Mouse (Mus musculus) liver, embryonic 11.5 days (tissue): ENCODE data around the gene 4930595D18Rik. TPM values are rescaled to one million over a fixed set of nuclear protein-coding genes. Genes with fewer than 3 reads are reported as not detected.

ENCODE experiments used
- ATAC-seq: fragments of 200-750 bp; cut with Nextera tagmentation; replicated peaks from 2 replicates; pipeline ENCODE4 v1.8.0; 2017; ENCODE audit warnings: moderate number of reproducible peaks, mild to moderate bottlenecking, moderate TSS enrichment, moderate library complexity; ENCODE audit not compliant: low FRiP score
- DNase-seq: peaks from one replicate; pipeline ENCODE4 v3.0.0-alpha.2; 2017; ENCODE audit warnings: low spot score
- H3K27ac ChIP-seq: fragments of 300-500 bp; sonication (generic); 2 replicates; pipeline ENCODE4 v1.5.1; 2014; ENCODE audit warnings: mild to moderate bottlenecking, low read depth, low read length, control low read depth
- H3K27me3 ChIP-seq: fragments of 300-500 bp; sonication (generic); replicated peaks from 2 replicates; pipeline ENCODE4 v1.6.1; 2014; ENCODE audit warnings: low read length, mixed read lengths; ENCODE audit not compliant: control insufficient read depth, insufficient read depth
- H3K36me3 ChIP-seq: fragments of 300-500 bp; sonication (generic); 2 replicates; pipeline ENCODE4 v1.6.1; 2014; ENCODE audit warnings: mild to moderate bottlenecking, low read length, moderate library complexity, mixed read lengths; ENCODE audit not compliant: control insufficient read depth, insufficient read depth
- H3K4me1 ChIP-seq: fragments of 300-500 bp; sonication (generic); replicated peaks from 2 replicates; pipeline ENCODE4 v1.6.1; 2014; ENCODE audit warnings: low read length, mixed read lengths; ENCODE audit not compliant: control insufficient read depth, insufficient read depth
- H3K4me2 ChIP-seq: fragments of 300-500 bp; sonication (generic); 2 replicates; pipeline ENCODE4 v1.6.1; 2014; ENCODE audit warnings: mild to moderate bottlenecking, control low read depth, moderate library complexity
- H3K4me3 ChIP-seq: fragments of 300-500 bp; sonication (generic); 2 replicates; pipeline ENCODE4 v1.5.1; 2014; ENCODE audit warnings: low read depth, low read length, control low read depth
- H3K9ac ChIP-seq: fragments of 300-500 bp; sonication (generic); 2 replicates; pipeline ENCODE4 v1.6.1; 2014; ENCODE audit warnings: low read depth, low read length, control low read depth
- H3K9me3 ChIP-seq: fragments of 300-500 bp; sonication (generic); 2 replicates; pipeline ENCODE4 v1.6.1; 2016; ENCODE audit warnings: low read length, inconsistent platforms, mixed read lengths; ENCODE audit not compliant: control insufficient read depth
- WGBS: fragments of 180-500 bp; shearing (Covaris S2); extraction: QIAGEN DNeasy Blood & Tissue Kit; methylation state at CpG from one replicate; pipeline ENCODE4 v1.1.7; 2014; 5-methylcytosine and 5-hydroxymethylcytosine counted together
- polyA plus RNA-seq: library from polyadenylated mRNA; unstranded; fragments of >200 nt; fragmentation: Nextera tagmentation; extraction: Ambion mirVana; gene quantifications from 2 replicates; pipeline ENCODE4 v1.2.1, GENCODE M21; 2014

Gene 4930595D18Rik
- polyA plus RNA-seq, 1 experiment from 2014 or later, result not detected

- 94% methylated on average over 5 of the region's 5 CpGs for WGBS
- DNase-seq, result no peak
- no peaks in the 10 kb centered on the region for H3K27me3 ChIP-seq
- H3K4me3 ChIP-seq, result no peak overlapping the region
- H3K9me3 ChIP-seq, result no peaks in the 10 kb centered on the region; the same call in 1 of the 2 replicates
- H3K27ac ChIP-seq, result no peak overlapping the region
- peaks cover 14% of the 10 kb centered on the region for H3K36me3 ChIP-seq
- H3K4me1 ChIP-seq, result peaks cover 5% of the 10 kb centered on the region; the same call in 1 of the 2 replicates
- H3K9ac ChIP-seq, result no peak overlapping the region
- ATAC-seq, result no peak
- no peak overlapping the region for H3K4me2 ChIP-seq
Observed at GRCm38 (mm10) chr12:111119506-111120085, 64.7 kb downstream of the 4930595D18Rik start.

- Histone ChIP-seq H3K27me3 (no peaks in the 10 kb centered on the region), H3K9ac (no peak overlapping the region), H3K4me3 (no peak overlapping the region), H3K27ac (no peak overlapping the region), H3K4me1 (peaks cover 5% of the 10 kb centered on the region; the same call in 1 of the 2 replicates), H3K9me3 (no peaks in the 10 kb centered on the region), H3K4me2 (no peak overlapping the region), H3K36me3 (peaks cover 43% of the 10 kb centered on the region)
- DNase-seq (no peak), ATAC-seq (no peak)
- 90% methylated on average over 5 of the region's 5 CpGs for WGBS
Observed at GRCm38 (mm10) chr12:111114593-111114992, 69.7 kb downstream of the 4930595D18Rik start.

DNA sequence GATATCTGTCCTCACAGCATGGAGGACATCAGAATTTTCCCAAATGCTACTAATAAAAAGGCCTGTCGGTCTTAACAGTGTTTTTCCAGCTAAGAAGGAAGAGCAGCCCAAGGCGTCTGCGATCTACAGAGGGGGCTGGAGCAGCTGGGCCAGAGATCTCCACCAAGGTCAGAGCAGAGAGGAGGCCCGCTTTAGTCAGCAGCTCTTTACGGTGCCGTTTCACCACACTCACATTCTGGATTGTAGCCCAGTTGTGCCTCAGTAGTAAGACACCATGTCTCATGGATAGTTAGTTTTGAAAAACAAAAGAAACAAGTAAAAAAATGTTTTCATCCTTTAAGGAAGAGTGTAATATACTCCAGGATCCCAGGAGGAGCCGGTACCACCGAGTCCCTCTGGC is 73.1 kb downstream of the 4930595D18Rik start:
- no peaks in the 10 kb centered on the region for H3K27me3 ChIP-seq
- H3K36me3 ChIP-seq, result peaks cover 41% of the 10 kb centered on the region
- H3K4me3 ChIP-seq, result no peak overlapping the region
- H3K9me3 ChIP-seq, result no peaks in the 10 kb centered on the region
- no peak overlapping the region for H3K9ac ChIP-seq
- ATAC-seq (no peak), DNase-seq (no peak)
- H3K4me1 ChIP-seq, result peaks cover 3% of the 10 kb centered on the region; the same call in 1 of the 2 replicates
- no peak overlapping the region for H3K4me2 ChIP-seq
- 94% methylated on average over 8 of the region's 8 CpGs for WGBS
- no peak overlapping the region for H3K27ac ChIP-seq

Other genes starting within 250 kb of the 4930595D18Rik start
- 32.9 and 33.3 TPM in 2 replicates for gene Ankrd9, start 205.5 kb downstream of the 4930595D18Rik start, polyA plus RNA-seq
- gene Rcor1, start 145.1 kb downstream of the 4930595D18Rik start, polyA plus RNA-seq, result 17.4 and 18.2 TPM in 2 replicates
- 7.4 and 9.1 TPM in 2 replicates for gene Traf3, start 18.1 kb downstream of the 4930595D18Rik start, polyA plus RNA-seq
- 1.0 and 1.7 TPM in 2 replicates for gene Amn, start 86.6 kb upstream of the 4930595D18Rik start, polyA plus RNA-seq
- gene Cdc42bpb, start 193.2 kb upstream of the 4930595D18Rik start, polyA plus RNA-seq, result 22.4 and 25.6 TPM in 2 replicates
- 0.36 TPM in 1 of 2 replicates, not detected in the other for gene Lbhd2, start 222.3 kb upstream of the 4930595D18Rik start, polyA plus RNA-seq
- gene Exoc3l4, start 232.5 kb upstream of the 4930595D18Rik start, polyA plus RNA-seq, result 18.6 and 20.4 TPM in 2 replicates